Mouse (Mus musculus): ENCODE results near the gene Secisbp2.
"Not testable (repeated sequence)": the region's sequence is repeated elsewhere in the genome, so short reads cannot be mapped to it uniquely, and the experiment has no call there.

Gene Secisbp2

GRCm38 (mm10) chr13:51643924-51644828, 7.3 kb upstream of the Secisbp2 start:
- DNase-seq (ENCODE audit: low read depth): no peak

GRCm38 (mm10) chr13:51644829-51645789, 6.4 kb upstream of the Secisbp2 start, which contains the start of gene Cks2:
Gene Cks2 (plus strand): TSS chr13:51645232.
- peak; percentile 99 for DNase-seq (ENCODE audit: low read depth)

GRCm38 (mm10) chr13:51645872-51646271, 5.6 kb upstream of the Secisbp2 start:
- no peak for DNase-seq (ENCODE audit: low read depth)

- no peak for DNase-seq (ENCODE audit: low read depth)
Measured at GRCm38 (mm10) chr13:51646362-51647027, 5.0 kb upstream of the Secisbp2 start.

GRCm38 (mm10) chr13:51647770-51648169, 3.7 kb upstream of the Secisbp2 start:
- no peak for DNase-seq (ENCODE audit: low read depth)

- no peak for DNase-seq (ENCODE audit: low read depth)
Measured at GRCm38 (mm10) chr13:51648237-51648636, 3.3 kb upstream of the Secisbp2 start.

- DNase-seq (ENCODE audit: low read depth): no peak
Measured at GRCm38 (mm10) chr13:51649740-51650139, 1.8 kb upstream of the Secisbp2 start.

- DNase-seq (ENCODE audit: low read depth): no peak
Measured at GRCm38 (mm10) chr13:51653159-51653558, 1.7 kb downstream of the Secisbp2 start.

GRCm38 (mm10) chr13:51653961-51654360, 2.5 kb downstream of the Secisbp2 start:
- no peak for DNase-seq (ENCODE audit: low read depth)

- no peak for DNase-seq (ENCODE audit: low read depth)
Measured at GRCm38 (mm10) chr13:51656516-51657235, 5.2 kb downstream of the Secisbp2 start.

GRCm38 (mm10) chr13:51658094-51658493, 6.6 kb downstream of the Secisbp2 start:
- no peak for DNase-seq (ENCODE audit: low read depth)

- no peak for DNase-seq (ENCODE audit: low read depth)
Measured at GRCm38 (mm10) chr13:51659573-51659972, 8.1 kb downstream of the Secisbp2 start.

GRCm38 (mm10) chr13:51663561-51663960, 12.1 kb downstream of the Secisbp2 start:
- no peak for DNase-seq (ENCODE audit: low read depth)

GRCm38 (mm10) chr13:51668195-51668594, 16.7 kb downstream of the Secisbp2 start:
- DNase-seq (ENCODE audit: low read depth): not testable (repeated sequence)

GRCm38 (mm10) chr13:51676641-51677040, 25.1 kb downstream of the Secisbp2 start:
- no peak for DNase-seq (ENCODE audit: low read depth)

GRCm38 (mm10) chr13:51677041-51677440, 25.5 kb downstream of the Secisbp2 start:
- no peak for DNase-seq (ENCODE audit: low read depth)

- peak; percentile 66 for DNase-seq (ENCODE audit: low read depth)
Measured at GRCm38 (mm10) chr13:51677630-51678185, 26.2 kb downstream of the Secisbp2 start.

- no peak for DNase-seq (ENCODE audit: low read depth)
Measured at GRCm38 (mm10) chr13:51678687-51679086, 27.2 kb downstream of the Secisbp2 start.

GRCm38 (mm10) chr13:51679332-51679731, 27.8 kb downstream of the Secisbp2 start:
- no peak for DNase-seq (ENCODE audit: low read depth)

GRCm38 (mm10) chr13:51681076-51681475, 29.6 kb downstream of the Secisbp2 start:
- no peak for DNase-seq (ENCODE audit: low read depth)

- DNase-seq (ENCODE audit: low read depth): no peak
Measured at GRCm38 (mm10) chr13:51681634-51682033, 30.1 kb downstream of the Secisbp2 start.

Data from c-Kit-positive CD71-positive TER-119-negative erythroid progenitor cells, embryonic 14.5 days (primary cell).